Mouse (Mus musculus): Measurements from ENCODE around the gene Foxn3. TPM values are rescaled to one million over a fixed set of nuclear protein-coding genes. Genes with fewer than 3 reads are reported as not detected.

Gene Foxn3
- polyA plus RNA-seq, 1 experiment from 2014 or later, result 69.1 TPM

DNA sequence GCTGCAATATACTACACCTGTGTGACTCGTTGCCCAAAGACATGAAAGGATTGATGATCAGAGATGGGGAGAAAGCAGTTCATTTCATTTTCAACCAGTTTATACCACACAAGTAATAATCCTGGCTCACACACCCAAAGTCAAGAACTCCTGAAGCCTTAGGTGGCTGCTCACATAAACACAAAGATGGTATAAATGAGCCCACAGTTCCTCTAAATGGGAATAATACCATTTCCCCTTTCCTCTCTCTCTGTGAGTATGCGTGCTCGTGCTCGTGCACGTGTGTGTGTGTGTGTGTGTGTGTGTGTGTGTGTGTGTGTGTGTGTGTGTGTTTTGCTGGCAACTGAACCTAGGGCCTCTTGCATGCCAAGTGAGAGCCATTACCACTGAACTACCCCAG, 51.7 kb downstream of the Foxn3 start:
- no peaks in the 10 kb centered on the region for H3K9me3 ChIP-seq (ENCODE audit: low read depth, low read length)
- no peaks in the 10 kb centered on the region for H3K36me3 ChIP-seq (ENCODE audit: insufficient read depth)
- no peaks in the 10 kb centered on the region for H3K4me1 ChIP-seq (ENCODE audit: insufficient read depth)
- DNase-seq (no peak), ATAC-seq (ENCODE audit: insufficient read depth) (no peak)
- no peak overlapping the region for H3K4me2 ChIP-seq
- no peak overlapping the region for H3K27ac ChIP-seq (ENCODE audit: low read depth)
- WGBS, result 83% methylated on average over 5 of the region's 5 CpGs
- no peak overlapping the region for H3K4me3 ChIP-seq (ENCODE audit: low read depth, low read length)
- no peaks in the 10 kb centered on the region for H3K27me3 ChIP-seq (ENCODE audit: insufficient read depth, low read length)
- no peak overlapping the region for H3K9ac ChIP-seq
- TF ChIP-seq CTCF (IDR thresholded peaks at IDR 0.05; ENCODE audit: low read depth), result no peak

DNA sequence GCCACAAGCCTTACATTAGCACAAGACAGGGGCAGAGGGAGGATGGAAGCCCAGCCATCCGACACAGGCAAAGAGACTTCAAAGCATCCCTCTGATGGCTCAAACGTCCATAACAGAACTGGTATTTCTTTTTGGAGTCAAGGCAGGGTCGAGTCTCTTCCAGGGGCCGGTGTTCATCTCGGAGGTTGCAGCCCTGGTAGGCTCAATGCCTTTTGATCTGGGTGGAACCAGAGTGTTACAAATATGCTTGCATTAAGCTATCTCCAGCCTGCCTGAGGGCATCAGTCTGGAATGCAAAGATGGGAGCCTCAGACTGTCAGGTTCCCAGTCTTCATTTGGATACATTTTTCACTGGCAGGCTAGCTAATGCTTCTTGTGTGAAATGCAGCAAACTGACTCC, 52.6 kb downstream of the Foxn3 start:
- Histone ChIP-seq H3K4me3 (ENCODE audit: low read depth, low read length) (no peak overlapping the region), H3K36me3 (ENCODE audit: insufficient read depth) (no peaks in the 10 kb centered on the region), H3K9ac (no peak overlapping the region), H3K27me3 (ENCODE audit: insufficient read depth, low read length) (no peaks in the 10 kb centered on the region), H3K4me2 (no peak overlapping the region), H3K9me3 (ENCODE audit: low read depth, low read length) (no peaks in the 10 kb centered on the region), H3K27ac (ENCODE audit: low read depth) (no peak overlapping the region), H3K4me1 (ENCODE audit: insufficient read depth) (no peaks in the 10 kb centered on the region)
- DNase-seq (no peak), ATAC-seq (ENCODE audit: insufficient read depth) (no peak)
- WGBS, result 29% methylated on average over 5 of the region's 5 CpGs
- no peak for TF ChIP-seq CTCF (IDR thresholded peaks at IDR 0.05; ENCODE audit: low read depth)

DNA sequence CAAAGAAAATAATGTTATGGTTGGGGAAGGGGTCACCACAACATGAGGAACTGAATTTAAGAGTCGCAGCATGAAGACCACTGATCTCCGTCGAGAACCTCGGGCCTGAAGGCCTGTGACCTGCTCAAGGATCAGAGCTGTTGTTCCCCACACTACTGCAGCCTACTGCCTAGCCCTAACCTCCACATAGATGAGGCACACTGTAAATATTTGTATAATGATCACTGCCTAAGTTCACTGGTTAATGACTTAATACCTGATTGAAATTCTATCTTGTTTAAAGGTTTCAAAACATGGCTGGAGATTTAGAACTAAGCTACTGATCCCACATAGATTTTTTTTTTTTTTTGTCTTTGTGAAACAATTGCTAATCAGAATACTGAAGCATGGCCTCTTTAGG, 61.2 kb downstream of the Foxn3 start:
- ATAC-seq (ENCODE audit: insufficient read depth) (no peak), DNase-seq (no peak)
- Histone ChIP-seq H3K27me3 (ENCODE audit: insufficient read depth, low read length) (no peaks in the 10 kb centered on the region), H3K4me1 (ENCODE audit: insufficient read depth) (no peaks in the 10 kb centered on the region), H3K9me3 (ENCODE audit: low read depth, low read length) (no peaks in the 10 kb centered on the region), H3K36me3 (ENCODE audit: insufficient read depth) (no peaks in the 10 kb centered on the region), H3K27ac (ENCODE audit: low read depth) (no peak overlapping the region), H3K4me2 (no peak overlapping the region), H3K4me3 (ENCODE audit: low read depth, low read length) (no peak overlapping the region), H3K9ac (no peak overlapping the region)
- no peak for TF ChIP-seq CTCF (IDR thresholded peaks at IDR 0.05; ENCODE audit: low read depth)
- 67% methylated on average over 4 of the region's 4 CpGs for WGBS

DNA sequence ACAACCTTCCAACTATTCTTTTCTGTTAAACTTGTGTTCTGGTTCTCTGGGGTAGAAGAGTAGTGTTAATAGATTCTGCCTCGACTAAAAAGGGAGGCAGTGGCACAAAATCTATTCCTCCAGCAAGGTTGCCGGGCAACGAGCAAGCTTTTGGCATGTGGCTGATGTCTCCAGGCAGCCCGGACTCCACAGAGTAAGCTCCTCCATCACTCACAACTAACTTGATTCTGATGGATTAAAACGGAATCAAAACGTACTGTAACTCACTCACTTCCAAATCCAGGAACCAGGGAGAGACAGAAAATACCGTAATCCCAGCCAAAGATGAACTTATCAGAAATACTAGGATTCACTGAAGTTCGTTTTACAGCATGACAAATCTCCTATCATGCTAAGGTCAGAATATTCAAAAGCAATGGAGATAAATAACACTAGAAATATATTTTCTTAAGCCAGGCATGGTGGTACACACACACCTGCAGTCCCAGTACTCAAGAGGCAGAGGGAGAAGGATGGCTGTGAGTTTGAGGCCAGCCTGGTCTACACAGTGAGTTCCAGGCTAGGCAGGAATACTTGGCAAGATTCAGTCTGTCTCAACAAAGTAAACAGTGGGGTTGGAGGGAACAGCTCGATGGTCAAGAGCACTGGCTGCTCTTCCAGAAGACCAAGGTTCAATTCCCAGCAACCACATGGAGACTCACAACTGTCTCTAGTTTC, 64.2 kb downstream of the Foxn3 start:
- Histone ChIP-seq H3K27ac (ENCODE audit: low read depth) (no peak overlapping the region), H3K4me2 (no peak overlapping the region), H3K4me1 (ENCODE audit: insufficient read depth) (no peaks in the 10 kb centered on the region), H3K9ac (no peak overlapping the region), H3K9me3 (ENCODE audit: low read depth, low read length) (no peaks in the 10 kb centered on the region), H3K27me3 (ENCODE audit: insufficient read depth, low read length) (no peaks in the 10 kb centered on the region), H3K36me3 (ENCODE audit: insufficient read depth) (no peaks in the 10 kb centered on the region), H3K4me3 (ENCODE audit: low read depth, low read length) (no peak overlapping the region)
- WGBS, result 45% methylated on average over 9 of the region's 9 CpGs
- TF ChIP-seq CTCF (IDR thresholded peaks at IDR 0.05; ENCODE audit: low read depth), result no peak
- DNase-seq (no peak), ATAC-seq (ENCODE audit: insufficient read depth) (no peak)

DNA sequence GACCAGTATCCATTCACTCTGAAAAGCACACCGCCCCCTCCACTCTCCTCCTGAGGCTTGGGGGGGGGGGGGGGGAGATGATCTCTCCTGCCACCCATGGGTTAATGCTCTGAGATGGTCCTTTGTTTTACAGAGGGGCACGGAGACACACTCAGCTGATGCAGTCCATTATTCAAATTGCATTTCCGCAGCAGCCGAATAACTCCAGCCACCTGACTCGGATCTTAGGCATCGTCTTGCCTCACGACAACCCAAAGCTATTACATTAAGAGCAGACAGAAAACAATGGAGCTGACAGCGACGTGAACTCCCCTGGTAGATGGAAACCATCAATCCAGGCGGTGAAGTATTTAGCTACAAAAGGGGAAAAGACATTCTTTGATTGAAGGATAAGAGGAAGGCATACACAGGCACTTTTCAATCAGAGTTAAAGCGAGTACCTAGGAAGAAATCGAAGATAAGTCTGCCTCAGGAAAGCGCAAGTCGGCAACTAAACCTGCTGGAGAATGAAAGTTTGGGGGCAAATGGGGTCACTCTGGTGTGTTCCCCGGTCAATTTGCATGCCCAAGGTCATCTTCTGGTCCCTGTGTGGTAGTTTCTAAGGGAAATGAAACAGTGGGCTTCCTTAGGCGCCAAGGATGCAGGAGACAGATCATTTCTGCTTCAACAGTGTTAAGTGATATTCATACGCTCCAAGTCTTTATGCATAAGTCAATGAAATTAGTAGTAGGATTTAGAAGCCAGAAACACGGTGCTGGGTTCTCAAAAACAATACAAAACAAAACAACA, 65.0 kb downstream of the Foxn3 start:
- no peak overlapping the region for H3K27ac ChIP-seq (ENCODE audit: low read depth)
- H3K4me1 ChIP-seq (ENCODE audit: insufficient read depth), result no peaks in the 10 kb centered on the region
- 49% methylated on average over 18 of the region's 18 CpGs for WGBS
- TF ChIP-seq CTCF (IDR thresholded peaks at IDR 0.05; ENCODE audit: low read depth), result no peak
- no peak overlapping the region for H3K4me2 ChIP-seq
- no peak overlapping the region for H3K9ac ChIP-seq
- ATAC-seq (ENCODE audit: insufficient read depth) (no peak), DNase-seq (no peak)
- H3K27me3 ChIP-seq (ENCODE audit: insufficient read depth, low read length), result no peaks in the 10 kb centered on the region
- no peaks in the 10 kb centered on the region for H3K9me3 ChIP-seq (ENCODE audit: low read depth, low read length)
- no peaks in the 10 kb centered on the region for H3K36me3 ChIP-seq (ENCODE audit: insufficient read depth)
- no peak overlapping the region for H3K4me3 ChIP-seq (ENCODE audit: low read depth, low read length)

DNA sequence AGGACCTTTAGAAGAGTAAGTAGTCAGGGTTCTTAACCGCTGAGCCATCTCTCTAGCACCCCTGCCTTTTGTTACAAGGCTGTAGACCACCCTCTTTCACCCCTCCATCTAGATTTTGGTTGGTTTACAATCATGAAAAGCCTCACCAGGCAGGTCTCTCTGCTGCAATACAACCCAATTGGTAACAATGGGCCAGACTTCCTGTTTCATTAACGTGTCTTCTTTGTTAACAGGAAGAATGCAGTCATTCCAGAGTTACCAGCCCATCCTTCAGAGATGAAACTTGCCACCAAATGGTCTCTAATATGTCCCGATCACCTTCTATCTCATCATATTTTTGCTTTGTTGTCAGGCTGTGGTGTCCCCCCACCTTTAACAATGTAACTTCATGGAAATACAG, 66.4 kb downstream of the Foxn3 start:
- Histone ChIP-seq H3K27ac (ENCODE audit: low read depth) (no peak overlapping the region), H3K36me3 (ENCODE audit: insufficient read depth) (no peaks in the 10 kb centered on the region), H3K9me3 (ENCODE audit: low read depth, low read length) (no peaks in the 10 kb centered on the region), H3K4me3 (ENCODE audit: low read depth, low read length) (no peak overlapping the region), H3K9ac (no peak overlapping the region), H3K4me2 (no peak overlapping the region), H3K27me3 (ENCODE audit: insufficient read depth, low read length) (no peaks in the 10 kb centered on the region), H3K4me1 (ENCODE audit: insufficient read depth) (no peaks in the 10 kb centered on the region)
- DNase-seq, result no peak
- TF ChIP-seq CTCF (IDR thresholded peaks at IDR 0.05; ENCODE audit: low read depth), result no peak
- 70% methylated on average over 3 of the region's 3 CpGs for WGBS
- no peak for ATAC-seq (ENCODE audit: insufficient read depth)

DNA sequence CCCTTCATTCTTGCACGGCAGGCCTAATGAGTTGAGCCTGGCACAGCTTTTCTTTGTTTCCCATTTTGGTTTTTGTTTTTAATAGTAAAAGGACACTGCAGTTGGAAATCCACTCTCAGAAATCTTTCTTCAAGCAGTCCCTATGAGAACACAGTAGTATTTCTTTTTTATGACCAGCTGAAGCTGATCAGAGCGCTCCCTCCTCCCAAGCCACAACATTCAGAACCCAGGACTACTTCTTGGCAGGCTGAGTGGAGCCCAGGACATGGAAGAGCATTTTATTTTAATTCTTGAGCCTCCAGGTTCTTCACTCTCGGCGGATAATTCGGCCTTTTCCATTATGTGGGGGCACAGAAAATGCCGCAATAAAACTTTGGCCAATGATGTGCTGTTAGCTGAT, 73.2 kb downstream of the Foxn3 start:
- H3K27ac ChIP-seq (ENCODE audit: low read depth), result no peak overlapping the region
- H3K4me3 ChIP-seq (ENCODE audit: low read depth, low read length), result no peak overlapping the region
- H3K27me3 ChIP-seq (ENCODE audit: insufficient read depth, low read length), result no peaks in the 10 kb centered on the region
- H3K36me3 ChIP-seq (ENCODE audit: insufficient read depth), result no peaks in the 10 kb centered on the region
- ATAC-seq (ENCODE audit: insufficient read depth), result no peak
- no peaks in the 10 kb centered on the region for H3K9me3 ChIP-seq (ENCODE audit: low read depth, low read length)
- no peak overlapping the region for H3K4me2 ChIP-seq
- H3K4me1 ChIP-seq (ENCODE audit: insufficient read depth), result no peaks in the 10 kb centered on the region
- no peak for TF ChIP-seq CTCF (IDR thresholded peaks at IDR 0.05; ENCODE audit: low read depth)
- H3K9ac ChIP-seq, result no peak overlapping the region
- no peak for DNase-seq
- 86% methylated on average over 6 of the region's 6 CpGs for WGBS
